Mouse (Mus musculus) heart, embryonic 14.5 days (tissue): ENCODE data around the gene Smox. TPM values are rescaled to one million over a fixed set of nuclear protein-coding genes. Genes with fewer than 3 reads are reported as not detected.

Source experiments
- ATAC-seq: fragments of 200-750 bp; cut with Nextera tagmentation; 2 replicates; pipeline ENCODE4 v1.8.0; 2017; ENCODE audit warnings: low read depth, moderate TSS enrichment; ENCODE audit not compliant: insufficient number of reproducible peaks, insufficient read depth, low FRiP score
- H3K27ac ChIP-seq, 2 experiments: fragments of 200-500 bp in 1 of 2; fragments of 300-500 bp in 1 of 2; sonication (generic) in 1 of 2; replicated peaks in 1 of 2; 2 replicates each; pipeline ENCODE4 v1.5.1; 2012 to 2014; ENCODE audit warnings: low read depth in 2 of 2, low read length in 2 of 2, control low read depth in 1 of 2, mild to moderate bottlenecking in 1 of 2, mixed read lengths in 1 of 2; ENCODE audit not compliant: control insufficient read depth in 1 of 2, insufficient read depth in 1 of 2
- H3K27me3 ChIP-seq: fragments of 300-500 bp; sonication (generic); 2 replicates; pipeline ENCODE4 v1.6.1; 2014; ENCODE audit warnings: mild to moderate bottlenecking, low read length, control low read depth; ENCODE audit not compliant: control insufficient read depth, insufficient read depth
- H3K36me3 ChIP-seq: fragments of 300-500 bp; sonication (generic); 2 replicates; pipeline ENCODE4 v1.6.1; 2014; ENCODE audit warnings: mild to moderate bottlenecking, control low read depth, low read length, mixed read lengths; ENCODE audit not compliant: control insufficient read depth, insufficient read depth
- H3K4me1 ChIP-seq, 2 experiments: fragments of 200-500 bp in 1 of 2; fragments of 300-500 bp in 1 of 2; sonication (generic) in 1 of 2; 2 replicates each; pipeline ENCODE4 v1.6.1; 2012 to 2014; ENCODE audit warnings: low read length in 2 of 2, control low read depth in 1 of 2, mixed read lengths in 1 of 2; ENCODE audit not compliant: control insufficient read depth in 2 of 2, insufficient read depth in 2 of 2
- H3K4me2 ChIP-seq: fragments of 300-500 bp; sonication (generic); 2 replicates; pipeline ENCODE4 v1.6.1; 2014; ENCODE audit warnings: mild to moderate bottlenecking, low read length
- H3K4me3 ChIP-seq, 2 experiments: fragments of 200-500 bp in 1 of 2; fragments of 300-500 bp in 1 of 2; sonication (generic) in 1 of 2; 2 replicates each; pipeline ENCODE4 v1.5.1; 2012 to 2014; ENCODE audit warnings: low read length in 2 of 2, mild to moderate bottlenecking in 2 of 2, control low read depth in 1 of 2, low read depth in 1 of 2, moderate library complexity in 1 of 2; ENCODE audit not compliant: control insufficient read depth in 1 of 2, insufficient read depth in 1 of 2
- H3K9ac ChIP-seq: fragments of 300-500 bp; sonication (generic); 2 replicates; pipeline ENCODE4 v1.6.1; 2014; ENCODE audit warnings: mild to moderate bottlenecking, low read length
- H3K9me3 ChIP-seq: fragments of 300-500 bp; sonication (generic); 2 replicates; pipeline ENCODE4 v1.6.1; 2016; ENCODE audit warnings: low read length, control low read depth; ENCODE audit not compliant: control insufficient read depth
- WGBS: fragments of 180-500 bp; shearing (Covaris S2); extraction: QIAGEN DNeasy Blood & Tissue Kit; methylation state at CpG from one replicate; pipeline ENCODE4 v1.1.7; 2014; 5-methylcytosine and 5-hydroxymethylcytosine counted together
- polyA plus RNA-seq: library from polyadenylated mRNA; unstranded; fragments of >200 nt; fragmentation: Nextera tagmentation; extraction: Ambion mirVana; gene quantifications from 2 replicates; pipeline ENCODE4 v1.2.1, GENCODE M21; 2014

Smox gene
- 17.7 and 19.4 TPM in 2 replicates for polyA plus RNA-seq

- ATAC-seq, result no peak
- peak within 1 kb of the TSS; percentile 67 to 86 for H3K4me3 ChIP-seq
- H3K9me3 ChIP-seq, result no peaks in the 10 kb centered on the region
- WGBS, result 31% methylated on average over 7 of the region's 7 CpGs
- peak within 1 kb of the TSS; percentile 33 to 41; a peak in 3 of 4 replicates for H3K27ac ChIP-seq
- peak within 1 kb of the TSS; percentile 82 for H3K9ac ChIP-seq
- H3K4me2 ChIP-seq, result peak within 1 kb of the TSS; percentile 89
- H3K27me3 ChIP-seq, result no peaks in the 10 kb centered on the region
- no peaks in the 10 kb centered on the region for H3K36me3 ChIP-seq
- peaks cover 6 to 21% of the 10 kb centered on the region in 2 experiments; a peak in 3 of 4 replicates for H3K4me1 ChIP-seq
These were observed at the start of gene Smox for GRCm38 (mm10) chr2:131491196-131491595. Gene Smox, plus strand, starts transcription at chr2:131491496.

- 72% methylated on average over 8 of the region's 8 CpGs for WGBS
- ATAC-seq, result no peak
These were observed 48.0 kb upstream of the Smox start for GRCm38 (mm10) chr2:131443084-131443890.

GRCm38 (mm10) chr2:131443891-131444190, 47.5 kb upstream of the Smox start:
- Histone ChIP-seq H3K27ac (no peak overlapping the region), H3K9me3 (no peaks in the 10 kb centered on the region), H3K27me3 (no peaks in the 10 kb centered on the region), H3K4me3 (no peak overlapping the region), H3K9ac (no peak overlapping the region), H3K4me2 (no peak overlapping the region), H3K36me3 (no peaks in the 10 kb centered on the region), H3K4me1 (no peaks in the 10 kb centered on the region)
- no peak for ATAC-seq
- WGBS, result 43% methylated on average over 1 of the region's 1 CpGs

More at GRCm38 (mm10) chr2:131443084-131443890, 48.0 kb upstream of the Smox start:
- Histone ChIP-seq H3K9ac (no peak overlapping the region), H3K9me3 (no peaks in the 10 kb centered on the region), H3K27ac (no peak overlapping the region), H3K27me3 (no peaks in the 10 kb centered on the region), H3K4me3 (no peak overlapping the region), H3K36me3 (no peaks in the 10 kb centered on the region), H3K4me2 (no peak overlapping the region), H3K4me1 (no peaks in the 10 kb centered on the region)

GRCm38 (mm10) chr2:131446416-131446982, 44.8 kb upstream of the Smox start:
- no peak for ATAC-seq
- H3K4me2 ChIP-seq, result no peak overlapping the region
- WGBS, result 64% methylated on average over 2 of the region's 2 CpGs
- H3K27ac ChIP-seq, result no peak overlapping the region
- no peaks in the 10 kb centered on the region for H3K27me3 ChIP-seq
- no peaks in the 10 kb centered on the region for H3K36me3 ChIP-seq
- no peaks in the 10 kb centered on the region for H3K4me1 ChIP-seq
- H3K4me3 ChIP-seq, result no peak overlapping the region
- no peaks in the 10 kb centered on the region for H3K9me3 ChIP-seq
- no peak overlapping the region for H3K9ac ChIP-seq

- H3K9ac ChIP-seq, result no peak overlapping the region
- no peak overlapping the region for H3K27ac ChIP-seq
- H3K27me3 ChIP-seq, result no peaks in the 10 kb centered on the region
- WGBS, result 81% methylated on average over 8 of the region's 8 CpGs
- no peak for ATAC-seq
- H3K4me1 ChIP-seq, result peaks cover 4 to 7% of the 10 kb centered on the region in 2 experiments; a peak in 3 of 4 replicates
- no peak overlapping the region for H3K4me3 ChIP-seq
- no peaks in the 10 kb centered on the region for H3K36me3 ChIP-seq
- H3K9me3 ChIP-seq, result no peaks in the 10 kb centered on the region
- H3K4me2 ChIP-seq, result no peak overlapping the region
These were observed 43.5 kb upstream of the Smox start for GRCm38 (mm10) chr2:131447566-131448330.

- H3K4me3 ChIP-seq, result no peak overlapping the region
- no peak for ATAC-seq
- no peaks in the 10 kb centered on the region for H3K27me3 ChIP-seq
- no peaks in the 10 kb centered on the region for H3K36me3 ChIP-seq
- H3K4me2 ChIP-seq, result no peak overlapping the region
- H3K4me1 ChIP-seq, result peaks cover 4 to 9% of the 10 kb centered on the region in 2 experiments; a peak in 3 of 4 replicates
- H3K9ac ChIP-seq, result no peak overlapping the region
- H3K27ac ChIP-seq, result no peak overlapping the region
- no peaks in the 10 kb centered on the region for H3K9me3 ChIP-seq
These were observed 42.9 kb upstream of the Smox start for GRCm38 (mm10) chr2:131448353-131448752.

GRCm38 (mm10) chr2:131449720-131450119, 41.6 kb upstream of the Smox start:
- no peak overlapping the region for H3K4me2 ChIP-seq
- H3K9me3 ChIP-seq, result no peaks in the 10 kb centered on the region
- 58% methylated on average over 5 of the region's 5 CpGs for WGBS
- H3K4me1 ChIP-seq, result peaks cover 4 to 9% of the 10 kb centered on the region in 2 experiments; a peak in 3 of 4 replicates
- H3K27ac ChIP-seq, result no peak overlapping the region
- no peak overlapping the region for H3K4me3 ChIP-seq
- no peaks in the 10 kb centered on the region for H3K36me3 ChIP-seq
- no peaks in the 10 kb centered on the region for H3K27me3 ChIP-seq
- no peak for ATAC-seq
- no peak overlapping the region for H3K9ac ChIP-seq
